ENCODE assay signal across 1 mouse cellular context in the genomic region with DNA sequence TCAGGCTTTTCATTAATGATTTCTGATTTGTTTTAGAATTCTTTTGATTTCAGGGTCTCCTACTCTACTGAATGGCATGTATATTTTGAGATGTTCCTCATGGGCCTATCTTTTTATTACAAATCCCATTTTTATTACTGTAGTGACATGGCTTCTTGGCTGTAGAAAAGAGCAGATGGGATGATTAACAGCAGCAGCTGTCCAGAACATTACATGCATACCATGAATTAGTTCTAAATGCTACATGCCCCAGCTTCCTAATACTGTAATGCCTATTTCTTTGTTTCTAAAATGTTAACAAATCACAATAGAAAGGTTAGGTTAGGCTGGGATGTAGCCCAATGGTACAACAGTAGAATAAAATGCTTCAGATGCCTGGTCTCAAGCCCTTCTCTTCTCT.
TF ChIP-seq lines count a peak whose summit lies in the region.

No protein-coding gene starts in this region.

TF ChIP-seq in myocyte, 11 proteins besides CTCF, POLR2A, EP300 and RAD21 (continued from another document):
- TF ChIP-seq USF1 (IDR thresholded peaks at IDR 0.05; ENCODE audit: low read depth), result no peak
- TF ChIP-seq SRF (IDR thresholded peaks at IDR 0.05; ENCODE audit: control insufficient read depth, insufficient read length, low read depth), result no peak
